Mouse (Mus musculus) heart, postnatal 36 days (tissue): ENCODE measurements around the gene Necab3. TPM values are rescaled to one million over a fixed set of nuclear protein-coding genes. Genes with fewer than 3 reads are reported as not detected.

ENCODE experiments used
- DNase-seq, 2 experiments: peaks; one replicate each; pipeline ENCODE4 v3.0.0; 2021 to 2022
- intact Hi-C: fragments of 180-260 bp; cut with DNase I; formaldehyde crosslinking; loops from one replicate; pipeline ENCODE4 v1.15.1; 2025
- total RNA-seq, 2 experiments: library from RNA; stranded (reverse); gene quantifications; 2 replicates each; pipeline ENCODE4 v1.2.3; 2021

The Necab3 gene
- total RNA-seq, 2 experiments from 2014 or later, result 0.14 to 0.47 TPM

- peak; percentile 8 to 19 for DNase-seq
- intact Hi-C loops, result no loop called here
Observed at GRCm38 (mm10) chr2:154498571-154498970, 60.1 kb downstream of the Necab3 start.

GRCm38 (mm10) chr2:154495021-154495420, 63.7 kb downstream of the Necab3 start:
- DNase-seq, result no peak
- intact Hi-C loops, result no loop called here

Other genes with a start within 250 kb of the Necab3 start
- gene Cdk5rap1, start 185.9 kb downstream of the Necab3 start, total RNA-seq, result 10 to 100 TPM; 20.4 to 23.7 TPM
- gene Snta1, start 150.8 kb downstream of the Necab3 start, total RNA-seq, result 10 to 100 TPM; 70.2 to 99.0 TPM
- 10 to 100 TPM; 13.7 to 15.9 TPM for gene Cbfa2t2, start 122.4 kb downstream of the Necab3 start, total RNA-seq
- gene 1700003F12Rik, start 11.8 kb downstream of the Necab3 start, total RNA-seq, result not detected
- not detected for gene Actl10, start 7.1 kb downstream of the Necab3 start, total RNA-seq
- gene E2f1, start 11.0 kb upstream of the Necab3 start, total RNA-seq, result under 1 TPM; 0.61 to 0.73 TPM
- gene Pxmp4, start 44.8 kb upstream of the Necab3 start, total RNA-seq, result 10 to 100 TPM; 27.8 to 28.3 TPM
- 1 to 10 TPM; 3.0 to 3.4 TPM for gene Zfp341, start 54.4 kb upstream of the Necab3 start, total RNA-seq
- gene 4930519P11Rik, start 54.5 kb upstream of the Necab3 start, total RNA-seq, result not detected
- gene Chmp4b, start 92.8 kb upstream of the Necab3 start, total RNA-seq, result 100 to 1,000 TPM; 113 to 124 TPM
- gene Gm14214, start 211.1 kb upstream of the Necab3 start, total RNA-seq, result not detected
- gene Raly, start 232.2 kb upstream of the Necab3 start, total RNA-seq, result 100 to 1,000 TPM in 1 of 2 experiments, 10 to 100 TPM in 1; 99.3 to 104 TPM
- not detected for gene a, start 232.5 kb upstream of the Necab3 start, total RNA-seq